Mouse (Mus musculus): ENCODE measurements at regions not wholly inside any gene's neighbourhood (a gene's known extent, or its start where the extent isn't known, plus 50 kb on each side); places are given as distances from the start of the nearest gene placed in this dataset.

GRCm38 (mm10) chr4:39717477-39717876 lies 267.4 kb downstream of the 1700009N14Rik start:
- no peak overlapping the region for H3K9ac ChIP-seq
- H3K27ac ChIP-seq, result no peak overlapping the region
- no peaks in the 10 kb centered on the region for H3K27me3 ChIP-seq
- 90% methylated on average over 6 of the region's 6 CpGs for WGBS
- no peak overlapping the region for H3K4me3 ChIP-seq
- ATAC-seq (ENCODE audit: low FRiP score), result no peak
- no peaks in the 10 kb centered on the region for H3K9me3 ChIP-seq (replicated peaks)
- H3K4me2 ChIP-seq (replicated peaks), result no peak overlapping the region
- no peaks in the 10 kb centered on the region for H3K36me3 ChIP-seq
- no peaks in the 10 kb centered on the region for H3K4me1 ChIP-seq

GRCm38 (mm10) chr4:39718691-39719090 lies 268.6 kb downstream of the 1700009N14Rik start:
- H3K36me3 ChIP-seq, result no peaks in the 10 kb centered on the region
- H3K4me1 ChIP-seq, result no peaks in the 10 kb centered on the region
- no peak overlapping the region for H3K4me3 ChIP-seq
- ATAC-seq (ENCODE audit: low FRiP score), result no peak
- WGBS, result 82% methylated on average over 7 of the region's 7 CpGs
- H3K9me3 ChIP-seq (replicated peaks), result no peaks in the 10 kb centered on the region
- no peak overlapping the region for H3K4me2 ChIP-seq (replicated peaks)
- H3K27me3 ChIP-seq, result no peaks in the 10 kb centered on the region
- no peak overlapping the region for H3K9ac ChIP-seq
- H3K27ac ChIP-seq, result no peak overlapping the region

- Histone ChIP-seq H3K36me3 (no peaks in the 10 kb centered on the region), H3K27me3 (no peaks in the 10 kb centered on the region), H3K4me3 (no peak overlapping the region), H3K4me2 (replicated peaks) (no peak overlapping the region), H3K9me3 (replicated peaks) (no peaks in the 10 kb centered on the region), H3K9ac (no peak overlapping the region), H3K27ac (no peak overlapping the region), H3K4me1 (no peaks in the 10 kb centered on the region)
- 79% methylated on average over 4 of the region's 4 CpGs for WGBS
- no peak for ATAC-seq (ENCODE audit: low FRiP score)
Measured at GRCm38 (mm10) chr4:39719951-39720350, 269.9 kb downstream of the 1700009N14Rik start.

- Histone ChIP-seq H3K27ac (no peak overlapping the region), H3K36me3 (no peaks in the 10 kb centered on the region), H3K4me3 (no peak overlapping the region), H3K9me3 (replicated peaks) (no peaks in the 10 kb centered on the region), H3K4me1 (no peaks in the 10 kb centered on the region), H3K27me3 (no peaks in the 10 kb centered on the region), H3K4me2 (replicated peaks) (no peak overlapping the region), H3K9ac (no peak overlapping the region)
- WGBS, result 79% methylated on average over 7 of the region's 7 CpGs
- no peak for ATAC-seq (ENCODE audit: low FRiP score)
Measured at GRCm38 (mm10) chr4:39721524-39721923, 271.4 kb downstream of the 1700009N14Rik start.

- ATAC-seq (ENCODE audit: low FRiP score), result no peak
- Histone ChIP-seq H3K27me3 (no peaks in the 10 kb centered on the region), H3K4me3 (no peak overlapping the region), H3K4me1 (no peaks in the 10 kb centered on the region), H3K9me3 (replicated peaks) (no peaks in the 10 kb centered on the region; the same call in 1 of the 2 replicates), H3K27ac (no peak overlapping the region), H3K9ac (no peak overlapping the region), H3K4me2 (replicated peaks) (no peak overlapping the region), H3K36me3 (no peaks in the 10 kb centered on the region)
- WGBS, result 92% methylated on average over 2 of the region's 2 CpGs
Measured at GRCm38 (mm10) chr4:39765586-39765985, 315.5 kb downstream of the 1700009N14Rik start.

GRCm38 (mm10) chr4:39791096-39791495 lies 341.0 kb downstream of the 1700009N14Rik start:
- no peaks in the 10 kb centered on the region for H3K27me3 ChIP-seq
- no peaks in the 10 kb centered on the region for H3K4me1 ChIP-seq
- H3K4me2 ChIP-seq (replicated peaks), result no peak overlapping the region
- H3K9me3 ChIP-seq (replicated peaks), result no peaks in the 10 kb centered on the region
- no peak overlapping the region for H3K4me3 ChIP-seq
- H3K9ac ChIP-seq, result no peak overlapping the region
- 85% methylated on average over 5 of the region's 5 CpGs for WGBS
- H3K27ac ChIP-seq, result no peak overlapping the region
- ATAC-seq (ENCODE audit: low FRiP score), result no peak
- no peaks in the 10 kb centered on the region for H3K36me3 ChIP-seq

- ATAC-seq (ENCODE audit: low FRiP score), result peak; percentile 68
- 71% methylated on average over 3 of the region's 3 CpGs for WGBS
- Histone ChIP-seq H3K9ac (no peak overlapping the region), H3K27me3 (no peaks in the 10 kb centered on the region), H3K4me3 (no peak overlapping the region), H3K9me3 (replicated peaks) (no peaks in the 10 kb centered on the region), H3K36me3 (no peaks in the 10 kb centered on the region), H3K4me2 (replicated peaks) (no peak overlapping the region), H3K27ac (no peak overlapping the region), H3K4me1 (peaks cover 2% of the 10 kb centered on the region; the same call in 1 of the 2 replicates)
Measured at GRCm38 (mm10) chr4:39809950-39810349, 332.9 kb upstream of the Aco1 start.

- H3K27me3 ChIP-seq, result no peaks in the 10 kb centered on the region
- 81% methylated on average over 4 of the region's 4 CpGs for WGBS
- H3K4me2 ChIP-seq (replicated peaks), result no peak overlapping the region
- ATAC-seq (ENCODE audit: low FRiP score), result no peak
- H3K4me1 ChIP-seq, result peaks cover 2% of the 10 kb centered on the region; the same call in 1 of the 2 replicates
- no peak overlapping the region for H3K27ac ChIP-seq
- no peak overlapping the region for H3K4me3 ChIP-seq
- H3K9ac ChIP-seq, result no peak overlapping the region
- H3K36me3 ChIP-seq, result no peaks in the 10 kb centered on the region
- H3K9me3 ChIP-seq (replicated peaks), result no peaks in the 10 kb centered on the region
Measured at GRCm38 (mm10) chr4:39812766-39813165, 330.1 kb upstream of the Aco1 start.

GRCm38 (mm10) chr4:39815620-39816019 lies 327.3 kb upstream of the Aco1 start:
- no peak overlapping the region for H3K9ac ChIP-seq
- no peak for ATAC-seq (ENCODE audit: low FRiP score)
- no peak overlapping the region for H3K4me2 ChIP-seq (replicated peaks)
- H3K4me1 ChIP-seq, result no peaks in the 10 kb centered on the region
- H3K36me3 ChIP-seq, result no peaks in the 10 kb centered on the region
- no peaks in the 10 kb centered on the region for H3K27me3 ChIP-seq
- H3K9me3 ChIP-seq (replicated peaks), result no peaks in the 10 kb centered on the region
- H3K27ac ChIP-seq, result no peak overlapping the region
- no peak overlapping the region for H3K4me3 ChIP-seq

GRCm38 (mm10) chr4:39817675-39818074 lies 325.2 kb upstream of the Aco1 start:
- no peak for ATAC-seq (ENCODE audit: low FRiP score)
- Histone ChIP-seq H3K4me1 (no peaks in the 10 kb centered on the region), H3K27me3 (no peaks in the 10 kb centered on the region), H3K4me3 (no peak overlapping the region), H3K36me3 (no peaks in the 10 kb centered on the region), H3K9ac (no peak overlapping the region), H3K9me3 (replicated peaks) (no peaks in the 10 kb centered on the region), H3K27ac (no peak overlapping the region), H3K4me2 (replicated peaks) (no peak overlapping the region)
- 89% methylated on average over 4 of the region's 4 CpGs for WGBS

- WGBS, result 89% methylated on average over 1 of the region's 1 CpGs
- no peaks in the 10 kb centered on the region for H3K27me3 ChIP-seq
- no peak overlapping the region for H3K27ac ChIP-seq
- no peaks in the 10 kb centered on the region for H3K4me1 ChIP-seq
- H3K36me3 ChIP-seq, result no peaks in the 10 kb centered on the region
- no peak overlapping the region for H3K4me2 ChIP-seq (replicated peaks)
- H3K4me3 ChIP-seq, result no peak overlapping the region
- no peak for ATAC-seq (ENCODE audit: low FRiP score)
- no peaks in the 10 kb centered on the region for H3K9me3 ChIP-seq (replicated peaks)
- H3K9ac ChIP-seq, result no peak overlapping the region
Measured at GRCm38 (mm10) chr4:39833634-39834033, 309.2 kb upstream of the Aco1 start.

Measured in hindbrain, embryonic 12.5 days (tissue).